8 mouse cellular contexts compared by ENCODE assay signal in genomic region chr11:105292124-105293071, GRCm38 (mm10). TPM values are rescaled to one million over a fixed set of nuclear protein-coding genes. Genes with fewer than 3 reads are reported as not detected.
DNase-seq lines count a peak whose midpoint lies in the region; ATAC-seq and TF ChIP-seq lines count a peak whose summit lies in the region.

Mrc2 (plus strand) TSS chr11:105292643.

- WGBS in hindbrain, postnatal 0 days: under 1% methylated on average over 63 of the region's 75 CpGs
- WGBS in liver, embryonic 16.5 days (ENCODE audit: insufficient replicate concordance): under 1% methylated on average over 64 of the region's 75 CpGs
- under 1% methylated on average over 69 of the region's 75 CpGs for WGBS in neural tube, embryonic 14.5 days

- peak; percentile 72 for ATAC-seq in hindbrain, postnatal 0 days
- peak; percentile 33 for ATAC-seq in liver, embryonic 16.5 days (ENCODE audit: low read depth)
- peak; percentile 80 for ATAC-seq in neural tube, embryonic 14.5 days (ENCODE audit: low read depth)

- H3K9ac ChIP-seq in hindbrain, postnatal 0 days (replicated peaks; ENCODE audit: low read length): peak within 1 kb of the TSS; percentile 50
- no peak within 1 kb of the TSS for H3K9ac ChIP-seq in liver, embryonic 16.5 days (ENCODE audit: low read depth, low read length)
- H3K9ac ChIP-seq in neural tube, embryonic 14.5 days (replicated peaks; ENCODE audit: low read depth, low read length): peak within 1 kb of the TSS; percentile 51

- peak within 1 kb of the TSS; percentile 100 for H3K4me2 ChIP-seq in hindbrain, postnatal 0 days (ENCODE audit: low read depth, low read length)
- peak within 1 kb of the TSS; percentile 37; the same call in 1 of the 2 replicates for H3K4me2 ChIP-seq in liver, embryonic 16.5 days (ENCODE audit: low read depth, low read length)
- peak within 1 kb of the TSS; percentile 95 for H3K4me2 ChIP-seq in neural tube, embryonic 14.5 days (ENCODE audit: low read depth, low read length)

- H3K9me3 ChIP-seq in hindbrain, postnatal 0 days (ENCODE audit: low read length): no peaks in the 10 kb centered on the region
- H3K9me3 ChIP-seq in liver, embryonic 16.5 days (replicated peaks; ENCODE audit: control insufficient read depth, low read length): no peaks in the 10 kb centered on the region
- H3K9me3 ChIP-seq in neural tube, embryonic 14.5 days (ENCODE audit: control insufficient read depth, low read length): no peaks in the 10 kb centered on the region

- H3K36me3 ChIP-seq in hindbrain, postnatal 0 days (ENCODE audit: insufficient read depth, low read length): no peaks in the 10 kb centered on the region
- H3K36me3 ChIP-seq in liver, embryonic 16.5 days (ENCODE audit: control insufficient read depth, insufficient read depth): no peaks in the 10 kb centered on the region
- H3K36me3 ChIP-seq in neural tube, embryonic 14.5 days (ENCODE audit: control insufficient read depth, insufficient read depth, low read length): peaks cover 7% of the 10 kb centered on the region; the same call in 1 of the 2 replicates

- H3K4me1 ChIP-seq in hindbrain, postnatal 0 days (ENCODE audit: insufficient read depth, low read length): peaks cover 3% of the 10 kb centered on the region; the same call in 1 of the 2 replicates
- H3K4me1 ChIP-seq in liver, embryonic 16.5 days (ENCODE audit: control insufficient read depth, low read depth, low read length): no peaks in the 10 kb centered on the region
- peaks cover 17% of the 10 kb centered on the region for H3K4me1 ChIP-seq in neural tube, embryonic 14.5 days (ENCODE audit: control insufficient read depth, insufficient read depth, low read length)

- peak; percentile 57 to 64 for DNase-seq in right cerebral cortex, postnatal 10 days (ENCODE audit: low spot score in 2 of 2)
- DNase-seq in right cerebral cortex, adult 18-20 months: no peak
- peak; percentile 88 for DNase-seq in embryo, embryonic 10 days (ENCODE audit: low spot score)
- peak; percentile 58 to 83 for DNase-seq in gastrocnemius, postnatal 4 days (ENCODE audit: low spot score in 2 of 2)
- peak; percentile 70 for DNase-seq in hindbrain, postnatal 0 days (ENCODE audit: low spot score)
- no peak for DNase-seq in right cerebral cortex, adult 2 months (ENCODE audit: low spot score in 2 of 2)

- no peak for TF ChIP-seq CTCF in hindbrain, postnatal 0 days (IDR thresholded peaks at IDR 0.05; ENCODE audit: low read depth)

- peak within 1 kb of the TSS; percentile 46; the same call in 1 of the 2 replicates for H3K27ac ChIP-seq in hindbrain, postnatal 0 days
- no peak within 1 kb of the TSS for H3K27ac ChIP-seq in liver, embryonic 16.5 days (ENCODE audit: low read length)
- peak within 1 kb of the TSS; percentile 44; the same call in 1 of the 2 replicates for H3K27ac ChIP-seq in neural tube, embryonic 14.5 days (ENCODE audit: low read depth, low read length)

- peak within 1 kb of the TSS; percentile 56 for H3K4me3 ChIP-seq in hindbrain, postnatal 0 days (ENCODE audit: low read length)
- peak within 1 kb of the TSS; percentile 41 for H3K4me3 ChIP-seq in liver, embryonic 16.5 days (ENCODE audit: low read depth, low read length)
- H3K4me3 ChIP-seq in neural tube, embryonic 14.5 days (ENCODE audit: low read depth, low read length): peak within 1 kb of the TSS; percentile 46

- H3K27me3 ChIP-seq in hindbrain, postnatal 0 days (ENCODE audit: insufficient read depth, low read length): no peaks in the 10 kb centered on the region
- H3K27me3 ChIP-seq in liver, embryonic 16.5 days (ENCODE audit: control insufficient read depth, insufficient read depth, low read depth, low read length): peaks cover 50% of the 10 kb centered on the region
- H3K27me3 ChIP-seq in neural tube, embryonic 14.5 days (ENCODE audit: control insufficient read depth, insufficient read depth, low read length): peaks cover 9% of the 10 kb centered on the region

RNA-seq across cellular contexts. Expression of gene Mrc2, which starts in this region (rescaled TPM):
- 10 to 100 TPM; 78.1 to 79.3 TPM for total RNA-seq in gastrocnemius, postnatal 4 days (2021)
- 21.4 and 28.5 TPM in 2 replicates for total RNA-seq in hindbrain, postnatal 0 days (2014; rRNA removed)
- polyA plus RNA-seq in hindbrain, postnatal 0 days (2015; fragmentation: Nextera tagmentation; extraction: Ambion mirVana): 3.7 and 4.2 TPM in 2 replicates
- 0.57 and 0.63 TPM in 2 replicates for polyA plus RNA-seq in liver, embryonic 16.5 days (2015; fragmentation: Nextera tagmentation; extraction: Ambion mirVana)
- polyA plus RNA-seq in neural tube, embryonic 14.5 days (2014; fragmentation: Nextera tagmentation; extraction: Ambion mirVana): 1.8 and 3.6 TPM in 2 replicates

Comparison
In these comparisons a context has a peak if more than half of its experiments do, and no peak if none do; other contexts are left out.
1. DNase-seq: peak in right cerebral cortex, postnatal 10 days (2 of 2), embryo, embryonic 10 days (single experiment), gastrocnemius, postnatal 4 days (2 of 2) and hindbrain, postnatal 0 days (single experiment); none in right cerebral cortex, adult 18-20 months (single experiment) and right cerebral cortex, adult 2 months (0 of 2).
2. Peak in ATAC-seq, H3K4me3 ChIP-seq and H3K4me2 ChIP-seq in liver, embryonic 16.5 days; RNA of the gene not detected or under 1 TPM.
3. H3K4me2 ChIP-seq: peak in every context shown above with its lines; median percentile 100 in hindbrain, postnatal 0 days; 95 in neural tube, embryonic 14.5 days; 37 in liver, embryonic 16.5 days.
4. Peak in every context shown above with its lines, with median percentiles within 50 percentile points of each other: ATAC-seq and H3K4me3 ChIP-seq.